Mouse (Mus musculus) lung, embryonic 16.5 days (tissue): Measurements from ENCODE around the gene Thbs4. TPM values are rescaled to one million over a fixed set of nuclear protein-coding genes. Genes with fewer than 3 reads are reported as not detected.

Experiments
- ATAC-seq: fragments of 200-750 bp; cut with Nextera tagmentation; 2 replicates; pipeline ENCODE4 v1.8.0; 2017; ENCODE audit warnings: low read depth, mild to moderate bottlenecking, moderate library complexity
- H3K27ac ChIP-seq: fragments of 300-500 bp; sonication (generic); 2 replicates; pipeline ENCODE4 v1.5.1; 2014; ENCODE audit warnings: mild to moderate bottlenecking, control low read depth, low read length
- H3K27me3 ChIP-seq: fragments of 300-500 bp; sonication (generic); 2 replicates; pipeline ENCODE4 v1.6.1; 2014; ENCODE audit warnings: low read depth, low read length, mixed read lengths; ENCODE audit not compliant: control insufficient read depth, insufficient read depth
- H3K36me3 ChIP-seq: fragments of 300-500 bp; sonication (generic); 2 replicates; pipeline ENCODE4 v1.6.1; 2014; ENCODE audit warnings: low read length; ENCODE audit not compliant: control insufficient read depth, insufficient read depth
- H3K4me1 ChIP-seq: fragments of 300-500 bp; sonication (generic); replicated peaks from 2 replicates; pipeline ENCODE4 v1.6.1; 2014; ENCODE audit warnings: low read length, mixed read lengths; ENCODE audit not compliant: control insufficient read depth, insufficient read depth
- H3K4me2 ChIP-seq: fragments of 300-500 bp; sonication (generic); 2 replicates; pipeline ENCODE4 v1.6.1; 2014; ENCODE audit warnings: low read depth, low read length, control low read depth
- H3K4me3 ChIP-seq: fragments of 300-500 bp; sonication (generic); 2 replicates; pipeline ENCODE4 v1.5.1; 2014; ENCODE audit warnings: mild to moderate bottlenecking, low read length, control low read depth
- H3K9ac ChIP-seq: fragments of 300-500 bp; sonication (generic); 2 replicates; pipeline ENCODE4 v1.6.1; 2014; ENCODE audit warnings: low read length, control low read depth
- H3K9me3 ChIP-seq: fragments of 300-500 bp; sonication (generic); 2 replicates; pipeline ENCODE4 v1.6.1; 2016; ENCODE audit warnings: low read length; ENCODE audit not compliant: control insufficient read depth
- WGBS: fragments of 180-500 bp; shearing (Covaris S2); extraction: QIAGEN DNeasy Blood & Tissue Kit; methylation state at CpG from one replicate; pipeline ENCODE4 v1.1.7; 2014; 5-methylcytosine and 5-hydroxymethylcytosine counted together
- polyA plus RNA-seq: library from polyadenylated mRNA; unstranded; fragments of >200 nt; fragmentation: Nextera tagmentation; extraction: Ambion mirVana; gene quantifications from 2 replicates; pipeline ENCODE4 v1.2.1, GENCODE M21; 2015

Thbs4 gene
- polyA plus RNA-seq, 1 experiment from 2014 or later = 4.4 TPM

- H3K4me2 ChIP-seq = no peak overlapping the region
- no peaks in the 10 kb centered on the region for H3K9me3 ChIP-seq
- 76% methylated on average over 11 of the region's 11 CpGs for WGBS
- H3K9ac ChIP-seq = no peak overlapping the region
- no peak overlapping the region for H3K27ac ChIP-seq
- H3K4me3 ChIP-seq = no peak overlapping the region
- H3K27me3 ChIP-seq = no peaks in the 10 kb centered on the region
- H3K4me1 ChIP-seq = peaks cover 4% of the 10 kb centered on the region; the same call in 1 of the 2 replicates
- ATAC-seq = no peak
- H3K36me3 ChIP-seq = no peaks in the 10 kb centered on the region
These were observed 60.9 kb downstream of the Thbs4 start for GRCm38 (mm10) chr13:92733741-92734140.

GRCm38 (mm10) chr13:92733252-92733651 lies 61.4 kb downstream of the Thbs4 start:
- 31% methylated on average over 9 of the region's 9 CpGs for WGBS
- Histone ChIP-seq H3K4me2 (no peak overlapping the region), H3K4me1 (peaks cover 4% of the 10 kb centered on the region; the same call in 1 of the 2 replicates), H3K9me3 (no peaks in the 10 kb centered on the region), H3K27ac (no peak overlapping the region), H3K27me3 (no peaks in the 10 kb centered on the region), H3K36me3 (no peaks in the 10 kb centered on the region), H3K9ac (no peak overlapping the region), H3K4me3 (no peak overlapping the region)
- ATAC-seq = peak; percentile 32

GRCm38 (mm10) chr13:92732836-92733235 lies 61.8 kb downstream of the Thbs4 start:
- no peak overlapping the region for H3K9ac ChIP-seq
- no peaks in the 10 kb centered on the region for H3K9me3 ChIP-seq
- 60% methylated on average over 5 of the region's 5 CpGs for WGBS
- H3K4me2 ChIP-seq = no peak overlapping the region
- H3K27me3 ChIP-seq = no peaks in the 10 kb centered on the region
- H3K4me3 ChIP-seq = no peak overlapping the region
- H3K4me1 ChIP-seq = peaks cover 4% of the 10 kb centered on the region; the same call in 1 of the 2 replicates
- H3K27ac ChIP-seq = no peak overlapping the region
- ATAC-seq = peak; percentile 31
- no peaks in the 10 kb centered on the region for H3K36me3 ChIP-seq

GRCm38 (mm10) chr13:92731811-92732210 lies 62.8 kb downstream of the Thbs4 start:
- 73% methylated on average over 6 of the region's 6 CpGs for WGBS
- no peak for ATAC-seq
- Histone ChIP-seq H3K4me1 (peaks cover 3% of the 10 kb centered on the region; the same call in 1 of the 2 replicates), H3K9me3 (no peaks in the 10 kb centered on the region), H3K4me2 (no peak overlapping the region), H3K36me3 (no peaks in the 10 kb centered on the region), H3K4me3 (no peak overlapping the region), H3K9ac (no peak overlapping the region), H3K27me3 (no peaks in the 10 kb centered on the region), H3K27ac (no peak overlapping the region)

GRCm38 (mm10) chr13:92729811-92730210 lies 64.8 kb downstream of the Thbs4 start:
- Histone ChIP-seq H3K4me3 (no peak overlapping the region), H3K9ac (no peak overlapping the region), H3K4me1 (no peaks in the 10 kb centered on the region; the same call in 1 of the 2 replicates), H3K27ac (no peak overlapping the region), H3K27me3 (no peaks in the 10 kb centered on the region), H3K36me3 (no peaks in the 10 kb centered on the region), H3K9me3 (no peaks in the 10 kb centered on the region), H3K4me2 (no peak overlapping the region; the same call in 1 of the 2 replicates)
- WGBS = 37% methylated on average over 13 of the region's 13 CpGs
- peak; percentile 66; the same call in 1 of the 2 replicates for ATAC-seq

- Histone ChIP-seq H3K4me1 (0 out of 2 replicates have a peak, but pooled peaks cover 3% of the 10 kb centered on the region), H3K4me2 (no peak overlapping the region), H3K9ac (no peak overlapping the region), H3K9me3 (no peaks in the 10 kb centered on the region), H3K27ac (no peak overlapping the region), H3K36me3 (no peaks in the 10 kb centered on the region), H3K27me3 (no peaks in the 10 kb centered on the region), H3K4me3 (no peak overlapping the region)
- WGBS = 45% methylated on average over 5 of the region's 5 CpGs
- ATAC-seq = peak; percentile 84
These were observed 72.2 kb downstream of the Thbs4 start for GRCm38 (mm10) chr13:92722389-92722788.

GRCm38 (mm10) chr13:92721006-92721405 lies 73.6 kb downstream of the Thbs4 start:
- H3K4me2 ChIP-seq = no peak overlapping the region
- no peaks in the 10 kb centered on the region for H3K36me3 ChIP-seq

GRCm38 (mm10) chr13:92717851-92718665 lies 76.6 kb downstream of the Thbs4 start:
- no peak overlapping the region for H3K27ac ChIP-seq
- ATAC-seq = no peak
- H3K36me3 ChIP-seq = no peaks in the 10 kb centered on the region
- peaks cover 2% of the 10 kb centered on the region; the same call in 1 of the 2 replicates for H3K9me3 ChIP-seq
- WGBS = 59% methylated on average over 3 of the region's 3 CpGs
- no peaks in the 10 kb centered on the region for H3K27me3 ChIP-seq
- H3K4me2 ChIP-seq = no peak overlapping the region
- H3K9ac ChIP-seq = no peak overlapping the region
- no peak overlapping the region for H3K4me3 ChIP-seq
- 0 out of 2 replicates have a peak, but pooled peaks cover 3% of the 10 kb centered on the region for H3K4me1 ChIP-seq

More at GRCm38 (mm10) chr13:92721006-92721405, 73.6 kb downstream of the Thbs4 start:
- Histone ChIP-seq H3K27ac (no peak overlapping the region), H3K27me3 (no peaks in the 10 kb centered on the region), H3K4me1 (0 out of 2 replicates have a peak, but pooled peaks cover 3% of the 10 kb centered on the region), H3K4me3 (no peak overlapping the region), H3K9ac (no peak overlapping the region), H3K9me3 (no peaks in the 10 kb centered on the region)
- ATAC-seq = no peak
- WGBS = 59% methylated on average over 4 of the region's 4 CpGs

- Histone ChIP-seq H3K4me1 (no peaks in the 10 kb centered on the region), H3K4me3 (no peak overlapping the region), H3K9ac (no peak overlapping the region), H3K9me3 (peaks cover 2% of the 10 kb centered on the region; the same call in 1 of the 2 replicates), H3K36me3 (peaks cover 15% of the 10 kb centered on the region), H3K4me2 (no peak overlapping the region), H3K27ac (no peak overlapping the region), H3K27me3 (no peaks in the 10 kb centered on the region)
- ATAC-seq = no peak
- 89% methylated on average over 4 of the region's 4 CpGs for WGBS
These were observed 82.0 kb downstream of the Thbs4 start for GRCm38 (mm10) chr13:92712619-92713018.
